Mouse (Mus musculus) kidney, adult 2 months (tissue): ENCODE measurements at regions not wholly inside any gene's neighbourhood (a gene's known extent, or its start where the extent isn't known, plus 50 kb on each side); places are given as distances from the start of the nearest gene placed in this dataset.
A peak's percentile ranks its signal among the peaks of the same experiment; 100 is the strongest.

ENCODE experiments used
- DNase-seq: peaks from one replicate; pipeline ENCODE4 v3.0.0; 2021
- H3K27ac ChIP-seq: fragments of 200-500 bp; 2 replicates; pipeline ENCODE4 v1.5.1; 2012; ENCODE audit warnings: low read depth, low read length, control low read depth, inconsistent platforms; ENCODE audit not compliant: insufficient read depth
- H3K27me3 ChIP-seq: fragments of 200-500 bp; replicated peaks from 2 replicates; pipeline ENCODE4 v1.6.1; 2012; ENCODE audit warnings: mild to moderate bottlenecking, moderate library complexity, low read length, inconsistent platforms; ENCODE audit not compliant: control insufficient read depth, insufficient read depth
- H3K36me3 ChIP-seq: fragments of 200-500 bp; 2 replicates; pipeline ENCODE4 v1.6.1; 2012; ENCODE audit warnings: mild to moderate bottlenecking, moderate library complexity, low read length, inconsistent platforms; ENCODE audit not compliant: control insufficient read depth, insufficient read depth
- H3K4me1 ChIP-seq: fragments of 200-500 bp; 2 replicates; pipeline ENCODE4 v1.6.1; 2011; ENCODE audit warnings: low read length; ENCODE audit not compliant: control insufficient read depth, insufficient read depth
- H3K4me3 ChIP-seq: fragments of 200-500 bp; 2 replicates; pipeline ENCODE4 v1.5.1; 2011; ENCODE audit warnings: mild to moderate bottlenecking, low read depth, low read length, control low read depth; ENCODE audit not compliant: insufficient read depth
- CTCF ChIP-seq: fragments of 200-500 bp; conservative IDR thresholded peaks from 2 replicates; pipeline ENCODE4 v1.5.1; 2011; ENCODE audit warnings: low read depth, mild to moderate bottlenecking, control low read depth, low read length, moderate library complexity, mixed read lengths; ENCODE audit not compliant: insufficient read depth, insufficient read length
- POLR2A ChIP-seq: fragments of 200-500 bp; IDR thresholded peaks from one replicate; pipeline ENCODE4 v1.6.1; 2011; ENCODE audit warnings: low read depth, low read length, control low read depth
- WGBS: fragments of 180-500 bp; shearing (Covaris S2); methylation state at CpG from one replicate; pipeline ENCODE4 v1.1.7; 2018; 5-methylcytosine and 5-hydroxymethylcytosine counted together

DNA sequence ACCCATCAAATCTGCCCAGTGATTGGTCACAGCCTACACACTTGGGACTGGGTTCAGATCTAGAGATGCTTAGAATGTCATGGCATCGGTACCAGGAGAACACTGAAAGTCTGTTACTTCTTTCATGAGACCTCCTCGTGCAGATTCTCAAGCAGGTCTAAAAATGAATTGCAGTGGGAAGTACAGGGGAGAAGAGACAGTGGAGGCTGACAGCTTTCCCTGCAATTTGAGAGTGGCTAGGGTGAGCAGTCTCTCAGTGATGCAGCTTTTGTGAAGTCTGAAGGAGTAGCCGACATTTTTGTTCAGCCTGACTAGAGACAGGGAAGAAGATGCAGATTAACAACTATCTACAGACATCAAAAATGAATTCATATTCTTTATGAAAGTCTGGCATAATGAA lies 112.5 kb downstream of the Fam198b start:
- TF ChIP-seq POLR2A: no peak
- TF ChIP-seq CTCF: no peak
- no peaks in the 10 kb centered on the region for H3K36me3 ChIP-seq
- H3K27ac ChIP-seq: no peak overlapping the region
- H3K4me1 ChIP-seq: no peaks in the 10 kb centered on the region; the same call in 1 of the 2 replicates
- WGBS: 63% methylated on average over 3 of the region's 3 CpGs
- DNase-seq: no peak
- no peak overlapping the region for H3K4me3 ChIP-seq
- no peaks in the 10 kb centered on the region for H3K27me3 ChIP-seq

DNA sequence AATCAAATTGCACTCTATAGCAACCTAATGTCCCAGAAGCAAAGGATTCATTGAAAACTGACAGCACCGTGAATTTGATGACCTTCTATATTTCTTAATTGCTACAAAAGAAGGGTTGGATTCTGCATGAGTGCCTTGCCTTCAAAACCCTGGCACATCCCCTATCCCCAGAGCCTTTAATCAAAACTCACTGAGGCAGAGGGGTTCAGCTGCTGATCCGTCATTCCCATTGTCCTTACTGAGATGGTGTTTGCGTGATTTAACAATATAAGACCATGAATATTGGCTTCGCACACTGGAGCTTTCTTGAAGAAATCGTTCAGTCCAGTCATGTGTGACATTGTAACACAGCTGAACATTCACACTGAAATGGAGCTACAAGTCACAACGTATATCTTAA lies 118.0 kb downstream of the Fam198b start:
- Histone ChIP-seq H3K36me3 (no peaks in the 10 kb centered on the region), H3K27ac (no peak overlapping the region), H3K4me1 (no peaks in the 10 kb centered on the region), H3K4me3 (no peak overlapping the region), H3K27me3 (no peaks in the 10 kb centered on the region)
- 80% methylated on average over 6 of the region's 6 CpGs for WGBS
- DNase-seq: no peak
- TF ChIP-seq POLR2A (no peak), CTCF (no peak)

DNA sequence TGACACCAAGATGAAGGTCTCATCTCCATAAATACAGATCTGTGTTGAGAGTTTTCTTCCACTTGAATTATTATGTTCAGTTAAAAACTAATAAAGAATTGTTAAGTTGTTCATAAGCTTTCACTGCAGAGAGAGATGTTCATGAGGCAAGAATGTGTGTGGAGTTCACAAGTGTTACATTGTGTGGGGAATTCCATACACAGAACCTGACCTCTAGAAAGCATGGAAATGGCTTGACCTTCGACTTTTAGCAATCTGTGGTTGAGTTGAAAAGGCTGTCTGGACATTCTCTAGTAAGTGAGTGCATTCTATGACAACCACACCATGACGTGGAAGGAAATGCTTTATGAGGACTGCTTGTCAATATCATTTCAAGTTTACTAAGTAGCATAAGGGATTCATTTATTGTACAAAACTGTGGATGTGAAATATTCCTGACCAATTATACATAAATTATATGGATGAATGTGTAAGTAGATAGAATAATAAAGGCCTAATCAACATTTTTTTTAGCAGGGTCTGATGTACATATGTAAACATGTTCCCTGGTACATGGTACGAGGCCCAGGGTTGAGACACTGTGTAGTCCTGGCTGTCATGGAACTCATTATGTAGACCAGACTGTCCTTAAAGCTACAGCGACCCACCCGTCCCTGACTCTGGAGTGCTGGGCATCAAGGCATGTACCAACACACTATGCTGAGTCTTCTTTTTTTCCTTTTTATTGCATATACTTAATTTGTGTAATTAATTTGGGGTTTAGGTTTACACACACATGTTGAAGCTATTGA lies 119.2 kb downstream of the Fam198b start:
- WGBS: 78% methylated on average over 5 of the region's 5 CpGs
- Histone ChIP-seq H3K27ac (no peak overlapping the region), H3K4me1 (no peaks in the 10 kb centered on the region), H3K27me3 (no peaks in the 10 kb centered on the region), H3K4me3 (no peak overlapping the region), H3K36me3 (no peaks in the 10 kb centered on the region)
- no peak for TF ChIP-seq CTCF
- TF ChIP-seq POLR2A: no peak
- DNase-seq: no peak

GRCm38 (mm10) chr3:80004556-80004955 lies 120.2 kb downstream of the Fam198b start:
- Histone ChIP-seq H3K27ac (no peak overlapping the region), H3K4me3 (no peak overlapping the region), H3K27me3 (no peaks in the 10 kb centered on the region), H3K36me3 (no peaks in the 10 kb centered on the region), H3K4me1 (no peaks in the 10 kb centered on the region)
- no peak for TF ChIP-seq POLR2A
- no peak for TF ChIP-seq CTCF
- DNase-seq: no peak
- WGBS: 83% methylated on average over 3 of the region's 3 CpGs

DNA sequence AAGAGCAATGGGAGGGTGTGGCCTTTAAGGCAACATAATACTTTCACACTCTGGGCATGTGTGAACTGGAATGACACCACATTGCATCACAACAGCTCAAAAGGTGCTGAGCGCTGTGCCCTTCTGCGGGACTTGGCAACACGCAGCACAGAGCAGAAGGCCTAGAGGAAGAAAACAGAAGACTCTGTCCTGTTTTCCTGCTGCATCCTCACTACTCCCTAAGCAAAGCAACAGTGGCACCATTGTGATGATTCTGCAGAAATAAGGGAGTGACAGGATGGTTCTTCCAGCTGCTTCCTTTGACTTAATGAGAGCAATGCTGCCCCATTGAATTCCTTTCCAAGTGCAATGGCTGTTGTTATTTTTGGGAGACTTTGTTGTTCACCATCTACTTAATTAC lies 120.6 kb downstream of the Fam198b start:
- 62% methylated on average over 3 of the region's 3 CpGs for WGBS
- peak; percentile 16 for DNase-seq
- TF ChIP-seq POLR2A: no peak
- no peak for TF ChIP-seq CTCF
- H3K4me3 ChIP-seq: no peak overlapping the region
- no peaks in the 10 kb centered on the region for H3K4me1 ChIP-seq
- H3K27ac ChIP-seq: no peak overlapping the region
- H3K27me3 ChIP-seq: no peaks in the 10 kb centered on the region
- H3K36me3 ChIP-seq: no peaks in the 10 kb centered on the region

GRCm38 (mm10) chr3:80005371-80005770 lies 121.0 kb downstream of the Fam198b start:
- Histone ChIP-seq H3K36me3 (no peaks in the 10 kb centered on the region), H3K27me3 (no peaks in the 10 kb centered on the region), H3K4me3 (no peak overlapping the region), H3K4me1 (no peaks in the 10 kb centered on the region), H3K27ac (no peak overlapping the region)
- WGBS: 76% methylated on average over 5 of the region's 5 CpGs
- DNase-seq: no peak
- TF ChIP-seq CTCF (no peak), POLR2A (no peak)

DNA sequence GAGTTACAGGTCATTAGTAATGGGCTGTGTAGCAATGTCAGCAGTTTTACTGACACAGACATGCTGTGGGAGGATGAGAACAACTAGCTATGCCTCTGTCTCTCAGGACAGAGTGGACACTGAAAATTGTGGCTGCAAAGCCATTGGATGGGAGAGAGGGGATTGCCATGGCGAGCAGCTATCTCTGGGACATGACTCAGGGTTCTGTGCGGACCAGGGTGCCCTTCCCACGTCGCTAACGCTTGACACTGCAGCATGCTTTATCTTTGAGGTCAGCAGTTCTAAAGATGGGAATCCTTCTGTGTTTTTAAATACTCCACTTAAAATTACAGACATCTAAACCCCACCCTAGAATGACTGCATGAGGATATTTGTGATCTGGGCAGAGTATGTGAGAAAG lies 121.9 kb downstream of the Fam198b start:
- WGBS: 84% methylated on average over 5 of the region's 5 CpGs
- Histone ChIP-seq H3K4me3 (no peak overlapping the region), H3K4me1 (no peaks in the 10 kb centered on the region), H3K27me3 (no peaks in the 10 kb centered on the region), H3K36me3 (no peaks in the 10 kb centered on the region), H3K27ac (no peak overlapping the region)
- no peak for TF ChIP-seq CTCF
- TF ChIP-seq POLR2A: no peak
- no peak for DNase-seq

GRCm38 (mm10) chr3:80007006-80007405 lies 122.7 kb downstream of the Fam198b start:
- no peak for TF ChIP-seq POLR2A
- no peak for TF ChIP-seq CTCF
- Histone ChIP-seq H3K36me3 (no peaks in the 10 kb centered on the region), H3K4me3 (no peak overlapping the region), H3K4me1 (no peaks in the 10 kb centered on the region), H3K27me3 (no peaks in the 10 kb centered on the region), H3K27ac (no peak overlapping the region)
- no peak for DNase-seq
- WGBS: 93% methylated on average over 4 of the region's 4 CpGs
